Mouse (Mus musculus) forebrain, embryonic 13.5 days (tissue): ENCODE results near the gene Ncoa5. TPM values are rescaled to one million over a fixed set of nuclear protein-coding genes. Genes with fewer than 3 reads are reported as not detected.

ENCODE experiments used
- ATAC-seq: fragments of 200-750 bp; cut with Nextera tagmentation; 2 replicates; pipeline ENCODE4 v1.8.0; 2017
- H3K27ac ChIP-seq: fragments of 300-500 bp; sonication (generic); 2 replicates; pipeline ENCODE4 v1.5.1; 2015; ENCODE audit warnings: inconsistent platforms, mild to moderate bottlenecking, moderate library complexity
- H3K27me3 ChIP-seq: fragments of 300-500 bp; sonication (generic); 2 replicates; pipeline ENCODE4 v1.6.1; 2015; ENCODE audit warnings: mild to moderate bottlenecking, inconsistent platforms
- H3K36me3 ChIP-seq: fragments of 300-500 bp; sonication (generic); 2 replicates; pipeline ENCODE4 v1.6.1; 2015; ENCODE audit warnings: mild to moderate bottlenecking, inconsistent platforms; ENCODE audit not compliant: poor library complexity, severe bottlenecking
- H3K4me1 ChIP-seq: fragments of 300-500 bp; sonication (generic); 2 replicates; pipeline ENCODE4 v1.6.1; 2015; ENCODE audit warnings: inconsistent platforms
- H3K4me2 ChIP-seq: fragments of 300-500 bp; sonication (generic); 2 replicates; pipeline ENCODE4 v1.6.1; 2015; ENCODE audit warnings: inconsistent platforms, mild to moderate bottlenecking, moderate library complexity
- H3K4me3 ChIP-seq: fragments of 300-500 bp; sonication (generic); 2 replicates; pipeline ENCODE4 v1.5.1; 2015; ENCODE audit warnings: mild to moderate bottlenecking, inconsistent platforms
- H3K9ac ChIP-seq: fragments of 300-500 bp; sonication (generic); 2 replicates; pipeline ENCODE4 v1.6.1; 2015; ENCODE audit warnings: mild to moderate bottlenecking, inconsistent platforms
- H3K9me3 ChIP-seq: fragments of 300-500 bp; sonication (generic); replicated peaks from 2 replicates; pipeline ENCODE4 v1.6.1; 2016; ENCODE audit warnings: inconsistent platforms
- WGBS: fragments of 180-500 bp; shearing (Covaris S2); methylation state at CpG from one replicate; pipeline ENCODE4 v1.1.7; 2015; 5-methylcytosine and 5-hydroxymethylcytosine counted together
- polyA plus RNA-seq: library from polyadenylated mRNA; unstranded; fragments of >200 nt; fragmentation: Nextera tagmentation; extraction: Ambion mirVana; gene quantifications from 2 replicates; pipeline ENCODE4 v1.2.1, GENCODE M21; 2015

Ncoa5 gene
- polyA plus RNA-seq, 1 experiment from 2014 or later: 131 TPM

GRCm38 (mm10) chr2:164986371-164987027 is 48.2 kb downstream of the Ncoa5 start:
- Histone ChIP-seq H3K27me3 (no peaks in the 10 kb centered on the region), H3K4me3 (no peak overlapping the region), H3K9me3 (no peaks in the 10 kb centered on the region), H3K9ac (no peak overlapping the region), H3K27ac (no peak overlapping the region), H3K36me3 (no peaks in the 10 kb centered on the region), H3K4me2 (no peak overlapping the region), H3K4me1 (no peaks in the 10 kb centered on the region)
- 79% methylated on average over 14 of the region's 14 CpGs for WGBS
- ATAC-seq: no peak

GRCm38 (mm10) chr2:164985962-164986361 is 48.7 kb downstream of the Ncoa5 start:
- WGBS: 75% methylated on average over 6 of the region's 6 CpGs
- Histone ChIP-seq H3K27me3 (no peaks in the 10 kb centered on the region), H3K4me1 (no peaks in the 10 kb centered on the region), H3K36me3 (no peaks in the 10 kb centered on the region), H3K4me2 (no peak overlapping the region), H3K4me3 (no peak overlapping the region), H3K9ac (no peak overlapping the region), H3K27ac (no peak overlapping the region), H3K9me3 (no peaks in the 10 kb centered on the region)
- ATAC-seq: no peak

DNA sequence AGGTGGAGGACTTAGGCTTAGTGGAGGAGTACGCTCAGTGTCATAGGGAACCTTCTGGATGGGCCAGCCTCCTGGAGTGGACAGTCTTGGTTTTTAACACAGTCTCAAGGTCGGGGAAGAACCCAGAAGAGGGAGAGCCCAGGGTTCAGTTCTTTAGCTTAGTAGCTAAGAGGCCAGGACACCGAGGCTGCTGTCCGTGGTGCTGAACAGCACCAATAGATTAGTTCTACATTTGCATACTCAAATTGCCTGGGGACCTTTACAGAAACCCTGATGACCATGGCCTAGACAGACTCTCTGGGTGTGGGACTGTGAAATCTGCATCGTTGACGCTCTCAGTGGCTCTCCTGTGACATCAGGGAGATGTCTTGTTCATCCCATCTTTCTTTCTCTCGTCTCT is 54.9 kb downstream of the Ncoa5 start:
- Histone ChIP-seq H3K4me1 (no peaks in the 10 kb centered on the region), H3K4me2 (no peak overlapping the region), H3K27me3 (no peaks in the 10 kb centered on the region), H3K9me3 (no peaks in the 10 kb centered on the region), H3K36me3 (no peaks in the 10 kb centered on the region), H3K27ac (no peak overlapping the region), H3K9ac (no peak overlapping the region), H3K4me3 (no peak overlapping the region)
- no peak for ATAC-seq
- WGBS: 26% methylated on average over 7 of the region's 7 CpGs

- Histone ChIP-seq H3K9ac (no peak overlapping the region), H3K27me3 (peaks cover 30% of the 10 kb centered on the region), H3K9me3 (no peaks in the 10 kb centered on the region), H3K36me3 (no peaks in the 10 kb centered on the region), H3K27ac (no peak overlapping the region), H3K4me2 (no peak overlapping the region), H3K4me1 (peaks cover 10% of the 10 kb centered on the region), H3K4me3 (no peak overlapping the region)
- ATAC-seq: no peak
- 81% methylated on average over 6 of the region's 6 CpGs for whole genome bisulfite sequencing
Observed at GRCm38 (mm10) chr2:164975611-164976010, 59.1 kb downstream of the Ncoa5 start.

DNA sequence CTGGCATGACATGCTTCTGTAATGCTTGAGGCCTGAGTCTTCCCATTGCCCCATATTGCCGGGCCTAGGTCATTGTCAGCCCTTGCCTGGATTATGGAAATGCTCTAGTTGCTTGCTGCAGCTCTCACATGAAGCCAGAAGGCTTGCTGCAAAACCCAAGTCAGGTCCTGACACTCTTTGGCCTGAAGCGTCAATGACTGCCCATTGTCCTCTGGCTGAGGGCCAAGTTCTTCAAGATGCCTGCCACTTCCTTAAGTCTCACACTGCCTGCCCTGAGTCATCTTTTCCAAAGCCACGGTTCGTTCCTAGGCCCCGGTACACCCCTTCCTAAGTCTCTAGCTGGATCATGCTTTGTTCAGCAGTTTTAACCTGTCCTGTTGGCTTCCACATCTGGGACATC is 62.0 kb downstream of the Ncoa5 start:
- 74% methylated on average over 5 of the region's 5 CpGs for WGBS
- Histone ChIP-seq H3K4me1 (peaks cover 40% of the 10 kb centered on the region), H3K9ac (no peak overlapping the region), H3K27ac (no peak overlapping the region), H3K36me3 (no peaks in the 10 kb centered on the region), H3K4me3 (no peak overlapping the region), H3K9me3 (no peaks in the 10 kb centered on the region), H3K27me3 (peaks cover 59% of the 10 kb centered on the region), H3K4me2 (no peak overlapping the region)
- no peak for ATAC-seq

- H3K4me2 ChIP-seq: peak overlapping the region; percentile 69
- no peaks in the 10 kb centered on the region for H3K9me3 ChIP-seq
- no peaks in the 10 kb centered on the region for H3K36me3 ChIP-seq
- peak overlapping the region; percentile 67 for H3K9ac ChIP-seq
- no peak overlapping the region; the same call in 1 of the 2 replicates for H3K27ac ChIP-seq
- peak; percentile 65 for ATAC-seq
- peak overlapping the region; percentile 41 for H3K4me3 ChIP-seq
- WGBS: under 1% methylated on average over 42 of the region's 42 CpGs
- peaks cover 79% of the 10 kb centered on the region for H3K27me3 ChIP-seq
- peaks cover 48% of the 10 kb centered on the region for H3K4me1 ChIP-seq
Observed at GRCm38 (mm10) chr2:164970631-164971196, 64.0 kb downstream of the Ncoa5 start.

GRCm38 (mm10) chr2:164969348-164969781 is 65.3 kb downstream of the Ncoa5 start:
- no peak overlapping the region for H3K27ac ChIP-seq
- no peaks in the 10 kb centered on the region for H3K9me3 ChIP-seq
- H3K4me3 ChIP-seq: peak overlapping the region; percentile 41
- H3K4me2 ChIP-seq: peak overlapping the region; percentile 69
- H3K27me3 ChIP-seq: peaks cover 81% of the 10 kb centered on the region
- H3K36me3 ChIP-seq: no peaks in the 10 kb centered on the region
- H3K9ac ChIP-seq: peak overlapping the region; percentile 61
- peaks cover 59% of the 10 kb centered on the region for H3K4me1 ChIP-seq
- WGBS: 3% methylated on average over 21 of the region's 21 CpGs
- ATAC-seq: no peak

DNA sequence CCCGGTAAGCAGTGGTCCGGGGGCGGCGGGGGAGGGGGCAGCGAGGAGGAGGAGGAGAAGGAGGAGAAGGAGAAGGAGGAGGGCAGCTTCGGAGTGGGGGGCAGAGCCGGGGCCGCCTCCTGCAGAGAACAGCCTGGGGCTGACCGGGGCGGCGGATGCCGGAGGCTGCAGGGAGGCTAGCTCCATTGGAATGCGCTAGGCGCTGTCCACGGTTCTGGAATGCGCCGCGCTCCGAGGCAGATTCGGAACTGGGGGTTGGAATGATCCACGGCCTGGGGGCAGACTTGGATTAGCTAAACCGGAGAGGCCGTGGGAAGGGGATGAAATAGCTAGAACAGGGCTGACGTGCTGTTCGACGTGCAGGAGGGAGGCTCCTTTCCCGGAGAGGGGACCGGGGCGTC is 66.2 kb downstream of the Ncoa5 start:
- Histone ChIP-seq H3K9me3 (no peaks in the 10 kb centered on the region), H3K4me1 (peaks cover 68% of the 10 kb centered on the region), H3K27me3 (peaks cover 79% of the 10 kb centered on the region), H3K4me2 (peak overlapping the region; percentile 69), H3K4me3 (peak overlapping the region; percentile 41), H3K9ac (peak overlapping the region; percentile 61), H3K27ac (peak overlapping the region; percentile 21), H3K36me3 (no peaks in the 10 kb centered on the region)
- ATAC-seq: no peak
- under 1% methylated on average over 26 of the region's 29 CpGs for WGBS

GRCm38 (mm10) chr2:164967761-164968440 is 66.8 kb downstream of the Ncoa5 start:
- H3K4me2 ChIP-seq: peak overlapping the region; percentile 69
- H3K27ac ChIP-seq: peak overlapping the region; percentile 21
- peaks cover 74% of the 10 kb centered on the region for H3K27me3 ChIP-seq
- WGBS: 1% methylated on average over 65 of the region's 65 CpGs
- no peaks in the 10 kb centered on the region for H3K36me3 ChIP-seq
- H3K4me1 ChIP-seq: peaks cover 71% of the 10 kb centered on the region
- peak; percentile 54; the same call in 1 of the 2 replicates for ATAC-seq
- peak overlapping the region; percentile 41 for H3K4me3 ChIP-seq
- peak overlapping the region; percentile 61 for H3K9ac ChIP-seq
- H3K9me3 ChIP-seq: no peaks in the 10 kb centered on the region

DNA sequence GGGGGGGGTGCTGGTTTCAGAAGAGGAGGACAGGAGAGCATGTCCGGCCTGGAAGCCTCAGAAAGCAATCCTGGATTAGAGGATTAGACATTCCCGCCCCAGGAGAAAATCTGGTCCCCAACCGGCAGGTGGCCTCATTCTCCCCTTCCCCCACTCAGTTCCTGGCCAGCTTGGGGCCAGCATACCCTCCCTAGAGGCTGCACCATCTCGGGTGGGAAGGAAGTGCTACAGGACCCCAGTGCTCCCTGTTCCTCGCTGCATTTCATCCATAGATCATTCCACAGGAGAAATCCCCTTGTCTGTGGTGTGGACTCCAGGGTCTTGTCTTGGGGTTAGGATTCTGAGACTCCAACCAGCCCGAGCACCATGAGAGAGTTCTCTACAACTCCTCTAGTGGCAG is 67.5 kb downstream of the Ncoa5 start:
- no peaks in the 10 kb centered on the region for H3K9me3 ChIP-seq
- H3K9ac ChIP-seq: no peak overlapping the region
- no peak for ATAC-seq
- H3K27me3 ChIP-seq: peaks cover 67% of the 10 kb centered on the region
- peaks cover 71% of the 10 kb centered on the region for H3K4me1 ChIP-seq
- peak overlapping the region; percentile 69; the same call in 1 of the 2 replicates for H3K4me2 ChIP-seq
- H3K4me3 ChIP-seq: no peak overlapping the region
- 9% methylated on average over 6 of the region's 6 CpGs for WGBS
- H3K36me3 ChIP-seq: no peaks in the 10 kb centered on the region
- no peak overlapping the region for H3K27ac ChIP-seq

DNA sequence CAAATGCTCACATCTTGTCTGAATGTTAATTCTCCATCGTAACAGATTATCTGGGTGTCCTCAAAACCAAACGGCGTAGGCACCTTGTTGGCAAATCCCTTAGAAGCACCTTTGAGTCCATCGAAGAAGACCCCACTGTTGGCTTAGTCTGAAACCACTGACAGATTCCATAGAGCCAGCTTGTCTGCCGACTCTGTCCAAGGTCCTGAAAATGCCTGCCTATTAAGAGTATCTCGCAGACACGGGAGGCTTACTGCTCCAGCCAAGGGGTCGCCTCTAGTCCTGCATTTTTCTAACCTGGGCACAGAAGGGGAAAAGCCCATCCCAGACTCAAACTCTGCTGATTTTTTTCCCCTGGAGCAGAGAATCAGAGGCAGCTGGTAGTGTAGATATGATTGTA is 68.3 kb downstream of the Ncoa5 start:
- Histone ChIP-seq H3K9ac (no peak overlapping the region), H3K27ac (no peak overlapping the region), H3K4me3 (no peak overlapping the region), H3K4me1 (peaks cover 72% of the 10 kb centered on the region), H3K36me3 (no peaks in the 10 kb centered on the region), H3K27me3 (peaks cover 59% of the 10 kb centered on the region), H3K4me2 (no peak overlapping the region), H3K9me3 (no peaks in the 10 kb centered on the region)
- no peak for ATAC-seq
- 19% methylated on average over 8 of the region's 8 CpGs for WGBS

DNA sequence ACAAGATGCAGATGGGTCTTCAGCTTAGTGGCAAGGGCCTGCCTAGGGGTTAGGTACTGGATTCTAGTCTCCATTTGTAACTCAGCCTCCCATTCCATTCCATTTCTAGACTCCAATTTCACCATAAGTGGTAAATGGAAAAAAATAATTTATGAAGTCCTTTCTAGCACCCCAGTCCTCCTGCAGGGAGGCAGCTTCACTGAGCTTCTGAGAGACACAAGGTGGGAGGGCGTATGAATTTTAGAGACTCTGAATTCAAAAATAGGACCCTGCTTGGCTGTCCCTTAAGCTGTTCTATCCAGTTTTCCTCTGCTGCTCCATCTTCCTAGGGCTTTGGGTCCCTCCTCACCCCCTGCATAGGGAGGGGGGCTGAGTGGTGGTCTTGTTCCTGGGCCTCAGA is 69.7 kb downstream of the Ncoa5 start:
- ATAC-seq: no peak
- Histone ChIP-seq H3K27me3 (peaks cover 45% of the 10 kb centered on the region), H3K27ac (peak overlapping the region; percentile 73), H3K4me2 (peak overlapping the region; percentile 40), H3K4me1 (peaks cover 69% of the 10 kb centered on the region), H3K9me3 (no peaks in the 10 kb centered on the region), H3K36me3 (no peaks in the 10 kb centered on the region), H3K4me3 (no peak overlapping the region), H3K9ac (no peak overlapping the region)
- WGBS: 83% methylated on average over 1 of the region's 1 CpGs
